Mouse (Mus musculus): Measurements from ENCODE around the gene Prr15l.

The Prr15l gene

DNA sequence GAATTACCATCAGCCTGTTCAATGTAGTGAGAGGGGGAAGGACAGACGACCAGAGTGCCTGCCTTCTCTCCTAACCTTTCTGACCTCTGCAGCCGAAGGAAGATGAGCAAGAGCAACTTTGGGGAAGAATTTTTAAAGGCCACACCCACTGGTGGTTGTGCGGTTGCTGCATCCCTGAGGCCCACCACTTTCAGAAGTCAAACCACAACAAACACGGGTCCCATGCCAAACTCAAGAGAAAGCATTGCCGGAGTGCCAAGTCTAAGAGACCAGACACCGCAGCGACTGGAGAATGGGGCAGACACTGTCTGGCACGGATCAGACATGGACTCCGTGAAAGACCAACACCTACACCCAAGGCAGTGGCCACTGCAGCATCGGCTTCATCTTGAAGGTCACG is 3.0 kb upstream of the Prr15l start:
- no peak for DNase-seq

DNA sequence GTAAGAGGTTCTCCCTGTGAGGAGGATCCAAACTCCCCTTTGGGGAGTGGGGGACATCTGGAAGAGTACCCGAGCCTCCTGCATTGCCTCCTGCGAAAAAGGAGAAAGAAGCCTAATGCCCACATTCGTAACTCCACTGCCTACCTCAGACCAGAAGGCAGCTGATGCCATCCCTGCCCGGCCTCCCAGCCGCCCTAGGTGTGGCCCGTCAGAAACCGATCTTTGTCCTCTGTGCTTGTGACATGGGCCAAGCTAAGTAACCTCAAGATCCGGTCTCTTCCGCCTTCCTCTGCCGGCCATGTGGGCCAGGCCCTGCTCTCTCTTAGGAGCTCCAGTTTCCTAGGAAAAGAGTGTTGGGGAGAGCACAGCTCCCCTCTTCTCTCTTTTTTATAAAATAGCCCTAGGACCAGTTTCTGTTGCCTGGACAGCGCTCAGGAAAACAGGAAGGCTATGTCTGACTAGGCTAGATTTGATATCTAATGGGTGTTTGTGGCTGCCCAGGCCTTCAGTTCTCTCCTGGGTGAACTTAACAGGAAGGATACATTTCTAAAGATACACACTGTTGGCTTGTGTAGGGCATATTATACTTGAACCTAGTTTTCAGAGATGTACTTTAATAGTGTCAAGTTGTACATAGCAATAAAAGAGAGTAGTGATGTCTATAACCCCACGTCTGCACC is 2.3 kb upstream of the Prr15l start:
- no peak for DNase-seq

DNA sequence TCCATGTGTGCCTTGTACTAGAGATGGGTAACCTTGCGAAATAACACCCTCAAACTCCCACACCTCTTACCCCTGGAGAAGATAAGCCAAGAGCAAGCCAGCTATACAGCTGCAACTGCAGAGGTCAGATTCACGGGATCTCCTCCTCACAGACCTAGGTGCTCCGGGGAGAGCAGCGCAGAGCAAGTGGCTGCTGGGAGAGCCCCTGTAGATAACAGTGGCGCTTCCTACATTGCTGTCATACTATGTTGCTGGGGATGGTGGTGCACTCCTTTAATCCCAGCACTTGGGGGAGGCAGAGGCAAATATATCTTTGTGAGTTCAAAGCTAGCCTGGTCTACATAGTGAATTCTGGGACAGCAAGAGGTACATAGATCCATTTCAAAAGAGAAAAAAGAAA is 1.3 kb upstream of the Prr15l start:
- DNase-seq = no peak

DNA sequence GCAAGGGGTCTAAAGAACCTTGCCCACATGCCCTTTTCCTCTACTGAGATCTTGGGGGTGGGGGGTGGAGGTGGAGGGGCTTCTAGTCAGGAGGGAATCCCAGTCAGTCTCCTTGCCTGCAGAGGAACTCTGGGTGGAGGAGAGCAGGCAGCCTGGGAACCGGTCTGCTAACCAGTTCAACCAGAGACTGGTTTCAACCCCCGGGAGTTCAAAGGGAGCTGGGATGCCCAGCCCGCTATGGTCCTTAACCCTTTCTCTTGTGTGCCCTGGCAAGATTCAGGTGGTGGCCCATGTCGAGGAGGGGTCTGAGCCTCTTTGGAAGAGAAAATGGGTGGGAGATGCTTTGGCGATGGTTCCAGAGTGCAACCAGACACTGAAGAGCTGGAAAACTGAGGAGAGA is 787 bp downstream of the Prr15l start:
- peak; percentile 83 for DNase-seq

DNA sequence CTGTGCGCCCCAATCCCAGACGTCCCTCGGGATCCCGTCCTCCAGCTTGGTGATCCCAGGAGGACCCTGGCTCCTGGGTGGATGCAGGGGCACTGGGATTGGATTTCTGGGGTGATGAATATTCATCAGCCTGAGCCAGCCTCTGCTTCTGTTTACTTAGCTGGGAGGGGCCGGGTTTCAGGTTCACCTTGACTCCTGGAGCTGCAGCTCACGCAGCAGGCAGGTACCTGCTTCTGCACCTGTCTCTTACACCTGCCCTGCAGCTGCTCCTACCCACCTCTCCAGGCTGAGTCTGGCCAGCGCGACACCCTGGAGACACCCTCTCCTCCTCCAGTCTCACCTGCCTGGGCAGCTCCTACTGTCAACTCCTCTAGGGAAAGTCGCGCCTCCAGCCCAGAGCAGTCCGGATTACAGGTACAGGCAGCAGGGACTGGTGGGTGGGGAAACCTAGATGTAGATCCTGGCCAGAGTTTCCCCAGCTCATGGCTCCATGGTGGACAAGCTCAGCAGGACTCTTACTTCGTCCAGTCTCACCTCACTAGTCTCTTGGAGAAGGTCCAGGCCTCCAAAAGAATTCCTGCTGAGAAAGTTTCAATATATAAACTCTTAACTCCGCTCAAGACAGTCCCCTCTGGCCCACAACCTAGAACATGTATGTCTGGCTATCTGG is 1.3 kb downstream of the Prr15l start:
- DNase-seq = peak; percentile 92

DNA sequence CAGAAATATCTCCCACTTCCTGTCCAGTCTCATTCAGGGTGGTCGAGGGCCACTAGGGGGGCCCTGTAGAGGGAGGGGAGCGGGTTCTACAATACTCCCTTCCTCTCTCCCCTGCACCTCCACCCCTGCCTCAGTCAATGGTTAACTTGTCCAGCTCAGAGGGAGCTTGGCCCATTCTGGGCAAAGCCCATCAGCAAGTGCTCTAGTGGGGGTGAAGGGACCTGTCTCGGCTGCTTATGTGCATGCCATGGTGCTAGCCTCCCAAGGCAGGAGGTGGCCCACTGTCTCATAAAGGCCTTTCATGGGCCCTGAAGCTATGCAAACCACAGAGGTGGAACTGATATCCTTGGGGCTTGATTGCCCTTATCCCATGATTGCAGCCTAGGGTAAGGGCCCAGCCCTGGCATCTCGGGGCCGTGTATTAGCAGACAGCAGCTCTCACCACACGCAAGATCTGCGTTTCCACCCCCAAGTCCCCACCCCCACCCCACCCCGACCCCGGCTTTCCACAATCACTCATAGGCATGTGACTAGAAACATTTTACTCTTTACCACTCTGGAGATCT is 1.9 kb downstream of the Prr15l start:
- DNase-seq = peak; percentile 87

DNA sequence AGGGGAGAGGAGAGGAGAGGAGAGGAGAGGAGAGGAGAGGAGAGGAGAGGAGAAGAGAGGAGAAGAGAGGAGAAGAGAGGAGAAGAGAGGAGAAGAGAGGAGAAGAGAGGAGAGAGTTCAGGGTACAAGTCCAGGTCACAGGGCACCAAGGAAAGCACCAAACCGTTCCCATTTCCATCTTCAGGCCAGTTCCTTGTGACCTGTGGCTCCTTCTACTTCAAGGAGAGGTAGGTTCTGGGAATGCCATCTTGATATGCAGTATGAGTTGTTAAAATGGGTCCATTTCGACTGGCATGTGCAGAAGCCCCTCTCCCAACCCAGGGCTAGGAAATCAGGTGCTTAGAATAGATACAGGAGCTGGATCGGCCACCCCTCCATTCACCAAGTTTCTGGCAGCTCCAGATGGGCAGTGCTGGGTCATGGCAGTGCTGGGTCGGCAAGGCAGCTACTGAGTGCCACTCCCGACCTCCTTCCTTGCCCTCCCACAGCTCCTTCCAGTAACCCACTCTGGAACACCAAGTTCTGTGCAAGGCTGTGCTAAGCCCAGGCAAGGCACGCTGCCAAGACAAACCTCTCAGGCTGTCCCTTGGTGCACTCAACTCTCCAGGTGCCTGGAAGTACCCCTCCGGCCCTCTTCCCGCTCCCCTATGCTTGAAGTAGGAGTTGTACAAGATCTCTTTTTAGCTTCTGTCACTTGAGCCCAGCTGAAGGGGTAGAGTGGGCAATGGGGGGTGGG is 3.6 kb downstream of the Prr15l start:
- DNase-seq = peak; percentile 80

DNA sequence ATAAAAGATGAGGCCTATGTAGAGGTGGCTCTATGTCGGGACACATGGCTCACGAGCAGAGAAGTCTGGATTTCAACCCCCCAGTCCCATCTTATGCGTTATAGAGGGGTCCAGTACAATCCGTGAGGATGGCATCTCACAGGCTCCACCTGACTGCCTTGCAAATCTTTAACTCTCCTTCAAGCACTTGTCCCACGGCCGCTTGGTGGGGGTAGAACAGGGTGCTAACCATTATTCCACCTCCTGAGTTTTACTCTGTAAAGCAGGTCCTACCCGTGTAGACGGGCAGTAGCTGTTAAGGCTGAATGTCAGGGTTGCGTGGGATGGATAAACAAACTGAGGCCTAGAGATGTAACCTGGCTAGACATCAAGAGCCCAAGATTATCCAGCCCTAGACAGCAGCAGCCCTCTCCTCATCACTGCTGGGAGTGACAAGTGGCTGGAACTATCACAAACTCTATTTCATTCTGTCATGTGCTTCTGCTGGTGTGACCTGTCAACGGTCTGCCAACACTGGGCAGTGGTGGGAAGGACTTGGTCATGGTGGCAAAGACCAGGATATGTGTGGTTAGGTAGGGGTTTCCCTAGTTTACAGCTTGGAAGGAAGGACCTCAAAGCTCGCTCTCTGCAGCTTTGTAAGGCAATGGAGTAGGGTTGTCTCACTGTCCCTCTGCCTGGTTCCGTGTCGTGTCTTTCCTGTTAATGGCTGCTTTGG is 5.8 kb downstream of the Prr15l start:
- peak; percentile 59 for DNase-seq

DNA sequence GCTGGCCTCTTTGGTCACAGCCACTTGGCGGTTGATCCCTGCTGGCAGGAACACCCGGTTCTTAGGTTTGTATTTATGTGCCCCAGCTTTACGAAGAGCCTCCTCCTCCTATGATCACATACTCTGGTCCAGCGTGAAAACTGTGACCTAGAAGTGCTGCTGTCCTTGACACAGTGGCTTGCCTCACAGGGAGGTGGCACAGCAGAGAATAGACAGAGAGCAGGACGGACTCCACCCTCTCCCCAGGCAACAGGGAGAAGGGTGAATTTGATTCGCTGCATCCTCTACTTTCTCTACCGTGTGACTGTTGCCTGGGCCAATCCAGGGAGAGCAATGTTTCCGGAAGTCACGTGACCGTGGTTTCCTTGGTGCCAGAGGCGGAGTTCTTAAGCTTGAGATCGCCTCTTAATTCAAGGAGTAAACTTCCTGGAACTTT is 7.0 kb downstream of the Prr15l start:
- peak; percentile 97 for DNase-seq

DNA sequence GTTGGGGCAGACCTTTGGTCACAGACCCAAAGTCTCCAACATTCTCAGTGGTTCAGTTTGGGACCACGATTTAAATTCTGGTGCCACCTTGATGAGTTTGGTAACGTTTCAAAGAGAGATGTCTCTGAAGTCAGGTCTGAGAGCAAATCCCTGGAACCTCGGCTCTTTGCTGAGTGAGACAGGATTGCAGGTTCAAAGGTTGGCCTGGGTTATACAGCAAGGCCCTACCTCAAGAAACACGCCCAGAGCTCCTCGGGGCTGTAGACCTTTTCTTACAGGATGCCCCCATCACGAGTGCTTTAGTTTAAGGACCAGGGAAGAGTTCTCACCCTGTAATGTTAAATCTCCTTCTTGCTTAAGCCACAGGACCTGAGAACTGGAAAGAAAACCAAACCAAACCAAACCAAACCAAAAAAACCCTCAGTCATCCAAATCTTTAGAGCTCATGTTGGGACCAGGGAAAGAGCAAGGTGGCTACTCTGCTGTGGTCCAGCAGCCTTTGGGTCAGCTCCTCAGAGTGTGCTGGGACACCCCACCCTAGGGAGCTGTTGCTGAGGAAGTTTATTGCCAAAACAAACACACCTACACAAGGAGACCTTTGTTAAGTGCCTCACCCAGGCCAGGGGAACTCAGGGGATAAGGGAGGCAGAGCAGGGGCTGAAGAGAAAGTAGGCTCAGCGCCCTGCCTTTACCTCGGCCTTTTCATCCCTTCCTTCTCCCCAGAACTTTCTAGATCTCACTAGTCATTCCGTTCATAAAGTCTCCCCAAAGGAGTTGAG is 8.2 kb downstream of the Prr15l start:
- no peak for DNase-seq

DNA sequence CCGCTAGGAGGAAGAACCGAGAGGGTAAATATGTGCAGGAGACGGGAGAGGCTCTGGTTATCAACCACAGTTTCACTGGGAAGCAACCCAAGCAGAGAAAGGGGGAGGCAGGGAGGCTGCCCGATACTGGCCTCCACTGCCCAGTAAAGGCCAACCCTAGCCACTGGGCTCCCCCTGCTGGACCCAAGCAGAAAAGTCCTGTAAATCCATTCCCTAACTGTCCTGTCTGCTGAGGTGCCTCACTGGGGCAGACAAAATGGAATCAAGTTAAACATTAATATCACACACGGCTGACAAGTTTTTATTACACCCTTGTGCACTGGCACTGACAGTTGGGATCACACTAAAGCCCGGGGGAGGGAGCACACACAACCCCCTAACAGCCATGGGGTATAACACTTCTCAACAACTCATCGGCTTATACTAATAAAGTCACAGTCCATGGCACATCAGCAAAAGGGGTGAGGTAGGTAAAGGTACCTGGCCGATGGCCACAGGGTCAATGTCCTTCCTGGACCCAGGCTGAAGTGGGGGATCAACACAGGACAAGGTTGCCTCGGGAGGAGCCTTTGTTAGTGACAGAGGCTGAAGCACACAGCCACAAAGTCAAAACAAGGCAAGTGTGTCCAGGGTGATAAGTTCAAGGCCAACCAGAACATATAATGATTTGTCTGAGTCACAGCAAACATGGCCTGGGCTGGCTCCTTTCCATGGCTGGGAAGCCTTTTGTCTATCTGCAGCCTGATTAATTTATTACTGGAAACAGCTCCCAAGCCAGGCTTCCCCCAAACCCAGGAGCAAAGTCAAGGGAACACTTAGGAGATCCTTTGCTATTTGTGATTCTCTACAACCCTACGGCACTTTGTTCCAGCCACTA is 9.9 kb downstream of the Prr15l start:
- DNase-seq = peak; percentile 92

DNA sequence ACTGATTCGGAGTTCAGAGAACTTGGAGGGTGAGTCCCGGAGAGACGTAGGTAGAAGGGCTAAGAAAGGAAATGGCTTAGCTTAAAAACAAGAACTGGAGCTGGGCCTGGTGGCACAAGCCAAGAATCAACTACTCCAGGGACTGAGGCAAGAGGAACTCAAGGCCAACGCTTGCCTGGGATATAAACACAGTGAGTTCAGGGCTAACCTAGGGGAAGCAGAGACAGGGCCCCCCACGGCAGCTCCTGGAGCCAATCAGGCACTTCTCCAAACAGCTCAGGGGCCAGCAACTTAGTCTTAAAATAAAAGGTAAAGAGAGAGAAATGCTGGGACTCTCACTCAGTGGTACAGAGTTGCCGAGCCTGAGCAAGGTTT is 10.5 kb downstream of the Prr15l start:
- no peak for DNase-seq

DNA sequence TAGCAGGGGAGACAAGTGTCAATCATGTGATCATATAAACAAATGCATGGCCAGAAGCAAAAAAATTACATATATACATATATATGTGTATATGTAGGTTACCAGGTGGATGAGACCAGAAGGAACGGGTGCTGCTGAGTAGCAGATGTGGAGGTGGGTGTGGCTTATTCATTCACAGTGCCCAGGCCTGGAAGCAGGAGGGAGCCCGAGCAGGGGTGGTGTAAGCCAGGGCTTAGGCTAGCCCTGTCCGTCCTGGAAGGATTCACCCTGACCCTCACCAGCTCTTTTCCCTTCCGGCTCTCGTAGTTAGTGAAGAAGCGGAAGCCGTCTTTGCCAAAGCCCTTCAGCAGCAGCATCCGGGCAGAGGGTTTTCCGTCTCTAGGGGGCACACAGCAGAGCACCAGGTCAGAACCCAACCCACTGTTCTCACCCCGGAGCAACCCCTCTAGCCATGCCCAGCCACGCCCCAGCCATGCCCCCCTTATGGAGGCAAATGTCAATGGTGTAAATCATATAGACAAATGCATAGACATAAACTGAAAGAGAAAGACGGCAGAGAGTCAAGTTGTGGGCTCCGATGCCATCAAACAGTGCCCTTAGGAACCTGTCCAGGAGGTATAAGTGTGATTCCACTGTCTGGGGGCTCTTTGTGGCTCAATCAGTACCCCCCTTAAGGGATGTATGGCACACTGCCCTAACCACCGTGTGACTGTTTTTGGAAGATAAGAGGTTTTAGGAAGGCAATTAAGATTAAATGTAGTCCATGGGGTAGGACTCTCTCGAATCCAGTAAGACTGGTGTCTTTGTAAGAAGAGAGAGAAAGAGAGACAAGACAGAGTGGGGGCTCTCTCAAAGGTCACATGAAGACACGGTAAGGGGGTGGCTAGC is 12.9 kb downstream of the Prr15l start:
- DNase-seq = no peak

DNA sequence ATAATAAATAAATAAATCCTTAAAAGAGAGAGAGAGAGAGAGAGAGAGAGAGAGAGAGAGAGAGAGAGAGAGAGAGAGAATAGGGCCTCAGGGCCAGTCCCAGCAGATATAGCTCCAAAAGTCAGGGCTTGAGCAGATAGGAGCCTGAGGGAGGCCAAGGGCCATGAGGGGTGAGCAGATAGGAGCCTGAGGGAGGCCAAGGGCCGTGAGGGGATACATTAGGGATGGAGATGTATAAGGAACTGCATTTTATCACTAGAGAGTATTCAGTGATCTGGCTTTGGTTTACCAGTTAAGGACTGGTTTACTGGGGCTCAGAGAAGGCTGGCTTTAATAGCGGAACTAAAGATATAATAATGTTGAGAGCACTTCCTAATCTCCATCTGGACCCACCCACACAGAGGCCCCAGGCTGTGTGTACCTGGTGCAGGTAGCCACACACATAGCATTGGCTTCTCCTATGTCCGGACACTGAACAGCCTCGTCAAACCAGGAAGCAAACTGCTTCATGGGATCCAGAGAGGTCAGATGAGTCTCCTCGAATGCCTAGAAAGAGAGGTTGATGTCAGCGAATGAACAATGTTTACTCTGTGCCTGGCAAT is 14.2 kb downstream of the Prr15l start:
- DNase-seq = no peak

DNA sequence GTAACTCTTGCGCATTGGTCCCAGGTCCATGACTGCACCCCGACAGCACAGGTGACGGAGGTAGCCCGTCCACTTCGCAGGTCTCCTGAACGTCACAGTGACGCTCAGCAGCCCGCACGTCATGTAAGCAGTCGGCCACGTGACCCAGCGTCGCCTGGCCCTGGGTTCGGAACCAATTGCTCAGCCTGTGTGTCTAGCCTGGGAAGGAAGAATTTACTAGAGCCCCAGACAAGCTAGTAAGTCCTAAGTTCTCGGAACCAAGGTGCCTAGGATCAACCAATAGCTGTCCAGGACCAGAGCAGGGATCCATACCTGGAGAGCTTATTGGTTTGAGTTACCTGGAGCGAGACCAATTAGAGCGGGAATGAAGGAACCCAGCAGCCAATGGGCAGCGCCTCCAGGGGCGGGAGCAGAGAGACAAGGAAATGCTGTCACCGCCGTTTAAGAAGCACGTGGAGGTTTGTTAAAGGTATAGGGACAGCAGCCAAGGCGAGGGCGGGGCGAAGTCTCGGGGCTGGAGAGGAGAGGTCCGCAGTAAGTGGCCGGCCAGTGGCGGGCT is 15.9 kb downstream of the Prr15l start, which contains the start of gene Pnpo:
TSS of gene Pnpo (minus strand) at position 241 of the 559 bp plus-strand sequence.
- DNase-seq = peak; percentile 98

DNA sequence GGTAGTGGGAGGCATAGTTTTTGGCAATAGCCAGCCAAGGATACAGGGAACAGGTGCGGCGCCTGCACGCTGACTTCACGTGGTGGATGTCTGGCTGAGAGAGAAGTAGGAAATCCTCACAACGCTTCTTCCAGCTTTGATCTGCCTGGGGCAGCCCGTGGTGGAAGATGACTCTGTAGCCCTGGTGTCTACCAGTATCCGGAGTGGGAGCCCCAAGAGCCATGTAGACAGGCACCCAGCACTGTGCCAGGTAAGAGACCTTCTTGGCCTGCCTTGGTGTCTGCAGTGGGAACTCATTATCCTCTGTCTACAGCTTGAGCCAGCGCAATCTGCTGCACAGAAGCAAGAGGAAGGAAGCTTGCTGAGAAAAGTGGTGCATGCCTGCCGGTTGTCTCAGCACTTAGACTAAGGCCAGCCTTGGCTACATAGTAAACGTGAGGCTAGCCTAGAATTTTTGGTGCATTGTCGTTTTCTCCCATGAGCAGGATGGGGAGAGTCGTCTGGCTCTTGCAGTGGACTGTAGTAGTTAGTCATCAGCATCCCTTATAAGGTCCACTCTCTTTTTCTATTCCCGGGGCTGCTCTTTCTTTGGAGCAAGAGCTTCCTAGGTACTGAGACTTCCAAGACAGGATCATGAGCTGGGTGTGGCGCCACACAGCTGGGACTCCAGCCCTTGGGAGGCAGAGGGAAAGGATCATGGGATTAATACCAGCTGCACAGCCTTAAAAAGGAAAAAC is 17.1 kb downstream of the Prr15l start:
- DNase-seq = no peak

DNA sequence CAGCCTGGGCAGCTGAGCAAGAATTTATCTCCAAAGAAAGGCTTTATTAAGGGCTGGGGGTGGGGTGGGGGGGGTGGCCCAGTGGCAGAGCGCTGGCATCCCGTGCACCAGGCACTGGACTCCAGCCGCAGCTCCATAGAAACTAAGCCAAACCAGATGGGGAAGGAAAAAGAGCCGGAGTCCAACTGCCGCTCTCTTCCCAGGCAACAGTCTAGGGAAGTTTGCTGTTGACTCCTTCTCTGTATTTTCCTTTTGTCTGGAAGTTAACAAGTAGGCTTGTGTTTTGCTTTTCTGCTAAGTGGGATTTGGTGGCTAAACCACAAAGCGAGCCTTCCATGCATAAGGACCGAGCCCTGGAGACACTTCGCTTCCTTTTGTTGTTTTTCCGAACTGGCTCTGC is 18.6 kb downstream of the Prr15l start:
- no peak for DNase-seq

DNA sequence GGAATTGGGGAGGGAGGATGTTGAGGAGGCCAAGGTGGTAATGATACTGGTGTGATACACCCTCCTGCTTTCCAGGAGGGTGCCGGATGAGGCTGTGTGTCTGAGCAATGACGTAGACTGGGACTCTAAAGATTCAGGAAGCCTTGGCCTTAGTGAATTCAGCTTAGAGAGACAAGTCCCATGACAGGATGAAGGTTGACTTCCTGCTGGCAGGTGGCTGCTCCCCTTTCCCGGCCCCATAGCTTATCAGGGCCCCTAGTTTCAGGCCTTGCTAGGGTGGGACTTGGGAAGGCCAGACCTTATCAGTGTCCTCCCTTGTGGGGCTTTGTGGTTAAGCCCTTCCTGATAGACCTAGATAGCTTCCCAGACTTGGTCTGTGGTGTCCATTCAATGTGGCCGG is 19.9 kb downstream of the Prr15l start:
- DNase-seq = no peak

DNA sequence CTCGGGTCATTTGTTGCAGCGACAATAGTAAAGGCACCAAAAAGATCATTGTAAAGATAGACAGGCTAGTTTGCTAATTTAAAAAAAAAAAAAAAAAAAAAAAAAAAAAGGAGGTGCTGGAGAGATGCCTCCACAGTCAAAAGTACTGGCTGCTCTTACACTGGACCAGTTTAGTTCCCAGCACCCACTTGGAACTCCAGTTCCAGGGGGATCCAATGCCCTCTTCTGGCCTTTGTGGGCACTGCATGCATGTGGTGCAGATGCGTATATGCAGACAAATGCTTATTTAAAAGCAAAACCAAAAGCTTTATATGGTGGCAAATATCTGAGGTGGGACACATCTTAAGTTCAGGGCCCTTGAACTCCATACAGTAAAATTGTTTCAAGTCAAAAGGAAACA is 22.9 kb downstream of the Prr15l start:
- DNase-seq = no peak
